Mouse (Mus musculus): ENCODE data around the gene Tpt1. TPM values are rescaled to one million over a fixed set of nuclear protein-coding genes. Genes with fewer than 3 reads are reported as not detected.
"Not testable (repeated sequence)": the region's sequence is repeated elsewhere in the genome, so short reads cannot be mapped to it uniquely, and the experiment has no call there.

Gene Tpt1
- total and polyA plus RNA-seq, 3 experiments = 698 to 1,876 (median 1,607) TPM

- Histone ChIP-seq H3K4me2 (ENCODE audit: insufficient read depth, low read depth, poor library complexity, severe bottlenecking) (no peak overlapping the region), H3K4me3 (replicated peaks in 1 of 3; ENCODE audit: low read depth in 2 of 3, low read length in 2 of 3, poor library complexity in 1 of 3) (no peak overlapping the region), H3K4me1 (ENCODE audit: control insufficient read depth in 1 of 2, insufficient read depth in 2 of 2) (peaks cover 2 to 5% of the 10 kb centered on the region in 2 experiments; a peak in 2 of 4 replicates), H3K79me2 (replicated peaks; ENCODE audit: control insufficient read depth, extremely low read depth, insufficient read depth, poor library complexity, severe bottlenecking) (no peaks in the 10 kb centered on the region), H3K27ac (ENCODE audit: insufficient read depth, low read depth) (no peak overlapping the region), H3K9ac (ENCODE audit: insufficient read depth, low read depth) (no peak overlapping the region), H3K9me3 (replicated peaks; ENCODE audit: low read length) (peaks cover 7% of the 10 kb centered on the region), H3K27me3 (replicated peaks) (no peaks in the 10 kb centered on the region), H3K36me3 (replicated peaks in 1 of 2; ENCODE audit: control insufficient read depth in 1 of 2, insufficient read depth in 1 of 2, low read length in 1 of 2) (no peaks in the 10 kb centered on the region)
- DNase-seq (ENCODE audit: extremely low read depth) = no peak
- in situ Hi-C loops (cut with MboI; ENCODE audit: low pct_ligation_motif_present, low pct_unique_long_range_greater_than_20kb, low sequenced_read_pairs) (no loop called here), dilution Hi-C loops (cut with MboI; ENCODE audit: extremely low pct_ligation_motif_present, extremely low pct_unique_long_range_greater_than_20kb, low sequenced_read_pairs) (no loop called here)
- TF ChIP-seq ZNF384 (IDR thresholded peaks at IDR 0.05; ENCODE audit: low read depth, low read length) (no peak), MAFK (IDR thresholded peaks at IDR 0.05; ENCODE audit: insufficient replicate concordance, low read length) (no peak), EP300 (IDR thresholded peaks at IDR 0.05; ENCODE audit: low read length) (no peak), MEF2A (IDR thresholded peaks at IDR 0.05; ENCODE audit: borderline replicate concordance, low read depth, low read length) (no peak), JUN (IDR thresholded peaks at IDR 0.05; ENCODE audit: insufficient read depth, low read depth, low read length) (no peak), POLR2A (IDR thresholded peaks at IDR 0.05; ENCODE audit: low read depth, low read length) (no peak), POLR2AphosphoS2 (IDR thresholded peaks at IDR 0.05; ENCODE audit: low read depth, low read length) (no peak), GABPA (IDR thresholded peaks at IDR 0.05; ENCODE audit: insufficient replicate concordance, low read depth, low read length) (no peak), ETS1 (conservative IDR thresholded peaks at IDR 0.05; ENCODE audit: low read depth, low read length) (no peak), ZMIZ1 (IDR thresholded peaks at IDR 0.05; ENCODE audit: low read depth, low read length) (no peak)
Measured at GRCm38 (mm10) chr14:75866706-75867333, 21.9 kb downstream of the Tpt1 start.

DNA sequence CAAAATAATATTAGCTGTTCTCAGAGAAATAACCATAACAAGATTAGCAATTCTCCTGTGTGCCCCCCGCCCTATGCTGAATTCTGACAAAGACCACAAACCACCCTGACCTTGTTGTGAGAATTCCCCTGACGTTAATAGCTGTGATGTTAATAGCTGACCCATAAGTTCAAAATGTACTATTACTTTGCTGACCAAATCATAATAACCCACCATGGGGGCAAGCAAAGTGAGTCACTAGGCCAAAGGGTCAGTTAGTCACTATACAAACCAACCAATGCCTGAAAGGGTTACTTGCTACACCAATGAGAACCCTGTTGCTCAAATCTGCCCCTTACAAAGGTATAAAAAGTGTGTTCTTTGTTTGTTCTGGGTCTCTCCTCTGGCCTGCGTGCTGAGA, 23.1 kb downstream of the Tpt1 start:
- H3K4me3 ChIP-seq (replicated peaks in 1 of 3; ENCODE audit: low read depth in 2 of 3, low read length in 2 of 3, poor library complexity in 1 of 3); H3K27ac ChIP-seq (ENCODE audit: insufficient read depth, low read depth); H3K27me3 ChIP-seq (replicated peaks); dilution Hi-C loops (cut with MboI; ENCODE audit: extremely low pct_ligation_motif_present, extremely low pct_unique_long_range_greater_than_20kb, low sequenced_read_pairs); H3K79me2 ChIP-seq (replicated peaks; ENCODE audit: control insufficient read depth, extremely low read depth, insufficient read depth, poor library complexity, severe bottlenecking); H3K9ac ChIP-seq (ENCODE audit: insufficient read depth, low read depth); H3K36me3 ChIP-seq (replicated peaks in 1 of 2; ENCODE audit: control insufficient read depth in 1 of 2, insufficient read depth in 1 of 2, low read length in 1 of 2); H3K4me1 ChIP-seq (ENCODE audit: control insufficient read depth in 1 of 2, insufficient read depth in 2 of 2); DNase-seq (ENCODE audit: extremely low read depth); H3K9me3 ChIP-seq (replicated peaks; ENCODE audit: low read length); H3K4me2 ChIP-seq (ENCODE audit: insufficient read depth, low read depth, poor library complexity, severe bottlenecking); in situ Hi-C loops (cut with MboI; ENCODE audit: low pct_ligation_motif_present, low pct_unique_long_range_greater_than_20kb, low sequenced_read_pairs): not testable (repeated sequence)

- in situ Hi-C loops (cut with MboI; ENCODE audit: low pct_ligation_motif_present, low pct_unique_long_range_greater_than_20kb, low sequenced_read_pairs) = no loop called here
- Histone ChIP-seq H3K9ac (ENCODE audit: insufficient read depth, low read depth) (no peak overlapping the region), H3K4me2 (ENCODE audit: insufficient read depth, low read depth, poor library complexity, severe bottlenecking) (no peak overlapping the region), H3K4me1 (ENCODE audit: control insufficient read depth in 1 of 2, insufficient read depth in 2 of 2) (no peaks in the 10 kb centered on the region), H3K4me3 (replicated peaks in 1 of 3; ENCODE audit: low read depth in 2 of 3, low read length in 2 of 3, poor library complexity in 1 of 3) (no peak overlapping the region), H3K36me3 (replicated peaks in 1 of 2; ENCODE audit: control insufficient read depth in 1 of 2, insufficient read depth in 1 of 2, low read length in 1 of 2) (no peaks in the 10 kb centered on the region), H3K27ac (ENCODE audit: insufficient read depth, low read depth) (no peak overlapping the region), H3K9me3 (replicated peaks; ENCODE audit: low read length) (peaks cover 3% of the 10 kb centered on the region), H3K79me2 (replicated peaks; ENCODE audit: control insufficient read depth, extremely low read depth, insufficient read depth, poor library complexity, severe bottlenecking) (no peaks in the 10 kb centered on the region), H3K27me3 (replicated peaks) (no peaks in the 10 kb centered on the region)
- DNase-seq (ENCODE audit: extremely low read depth) = no peak
- dilution Hi-C loops (cut with MboI; ENCODE audit: extremely low pct_ligation_motif_present, extremely low pct_unique_long_range_greater_than_20kb, low sequenced_read_pairs) = no loop called here
- TF ChIP-seq USF1 (IDR thresholded peaks at IDR 0.05; ENCODE audit: low read depth, low read length) = no peak
- TF ChIP-seq MXI1 (IDR thresholded peaks at IDR 0.05; ENCODE audit: low read depth, low read length) = no peak
- TF ChIP-seq ZC3H11A (IDR thresholded peaks at IDR 0.05; ENCODE audit: low read depth, low read length) = no peak
Measured at GRCm38 (mm10) chr14:75869769-75870363, 25.0 kb downstream of the Tpt1 start.

Measured in CH12.LX (cell line).